Mouse (Mus musculus) ovary, adult 10 weeks (tissue): ENCODE measurements around the gene Rnf44. TPM values are rescaled to one million over a fixed set of nuclear protein-coding genes. Genes with fewer than 3 reads are reported as not detected.

Experiments
- polyA plus RNA-seq: library from polyadenylated mRNA; stranded (reverse); fragments of 350-450 nt; fragmentation: Illumina TruSeq; extraction: RNeasy Lipid Tissue Mini Kit (QIAGEN cat#74804); gene quantifications from one replicate; pipeline ENCODE4 v1.2.3, GENCODE M21; 2014

The Rnf44 gene
- 30.2 TPM for polyA plus RNA-seq

DNA sequence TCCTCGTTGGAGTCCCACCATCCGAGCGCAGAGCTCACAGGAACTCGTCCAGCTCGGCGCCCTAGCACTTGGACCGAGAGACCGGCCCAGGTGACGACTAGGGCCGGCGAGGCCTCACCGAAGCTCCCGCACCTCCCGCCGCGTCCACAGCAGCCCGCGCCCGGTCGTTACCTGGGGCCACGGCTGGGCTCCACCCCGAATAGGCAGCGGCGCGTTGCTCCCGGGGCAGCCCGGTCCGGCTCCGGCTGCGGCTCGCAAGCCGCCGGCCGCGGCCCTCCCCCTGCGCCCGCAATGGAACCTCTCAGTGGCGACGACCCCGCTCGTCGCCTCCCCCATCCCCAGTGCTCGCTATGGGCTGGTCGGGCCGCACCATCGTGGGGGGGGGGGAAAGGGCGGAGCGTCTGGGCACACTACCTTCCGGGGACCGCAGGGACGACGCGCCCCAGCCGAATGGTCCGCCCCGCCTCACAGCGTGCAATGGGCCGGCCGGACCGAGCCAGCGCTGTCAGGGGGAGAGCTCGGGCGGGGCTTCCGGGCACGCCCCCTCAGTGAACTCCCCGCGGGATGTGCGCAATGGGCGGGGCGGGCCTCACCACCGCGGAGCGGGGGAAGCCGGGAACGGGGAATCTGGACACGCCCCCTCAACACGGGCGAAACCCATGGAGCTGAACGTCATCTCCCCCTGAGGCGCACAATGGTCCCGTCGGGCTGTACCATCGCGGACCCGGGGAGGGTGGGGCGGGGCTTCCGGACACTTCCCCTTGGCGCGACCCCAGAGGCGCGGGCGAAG lies at the start of gene Rnf44:
Rnf44 (minus strand) TSS at position 350 of the 790 bp plus-strand sequence.

DNA sequence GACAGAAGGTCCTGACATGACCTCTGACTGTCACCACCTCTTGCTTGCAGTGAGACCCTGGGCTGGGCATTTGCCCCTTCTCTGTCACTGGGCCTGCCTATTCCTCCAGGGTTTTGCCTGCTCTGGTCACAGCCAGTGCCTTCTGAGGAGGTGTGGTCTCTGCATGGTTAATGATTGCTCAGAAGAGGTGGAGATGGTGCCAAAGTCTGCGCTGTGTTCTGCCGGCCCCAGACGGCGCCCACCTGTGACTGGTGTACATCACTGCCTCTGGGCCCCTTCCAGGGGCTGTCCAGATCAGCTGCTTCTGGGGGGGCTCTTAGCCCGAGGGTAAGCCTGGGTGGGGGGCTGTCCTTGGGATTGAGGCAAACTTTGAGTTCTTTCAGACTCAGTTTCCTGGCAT lies 7.5 kb upstream of the Rnf44 start, which contains the start of gene Cdhr2:
Cdhr2 (plus strand) TSS at position 219 of the 400 bp plus-strand sequence.

Other genes starting within 250 kb of the Rnf44 start
- 7.2 TPM for gene Thoc3, start 225.1 kb downstream of the Rnf44 start, polyA plus RNA-seq
- 15.9 TPM for gene Simc1, start 190.1 kb downstream of the Rnf44 start, polyA plus RNA-seq
- gene 4833439L19Rik, start 128.5 kb downstream of the Rnf44 start, polyA plus RNA-seq = 78.5 TPM
- 2.2 TPM for gene Arl10, start 118.9 kb downstream of the Rnf44 start, polyA plus RNA-seq
- gene Nop16, start 103.8 kb downstream of the Rnf44 start, polyA plus RNA-seq = 17.8 TPM
- 5.9 TPM for gene Higd2a, start 103.7 kb downstream of the Rnf44 start, polyA plus RNA-seq
- 5.4 TPM for gene Cltb, start 82.6 kb downstream of the Rnf44 start, polyA plus RNA-seq
- 40.4 TPM for gene Faf2, start 72.1 kb downstream of the Rnf44 start, polyA plus RNA-seq
- gene Cdhr2, start 7.6 kb upstream of the Rnf44 start, polyA plus RNA-seq = not detected
- gene Gprin1, start 56.0 kb upstream of the Rnf44 start, polyA plus RNA-seq = not detected
- gene Sncb, start 72.7 kb upstream of the Rnf44 start, polyA plus RNA-seq = not detected
- 8.2 TPM for gene Eif4e1b, start 90.1 kb upstream of the Rnf44 start, polyA plus RNA-seq
- gene Tspan17, start 95.5 kb upstream of the Rnf44 start, polyA plus RNA-seq = 1.3 TPM